Mouse (Mus musculus): ENCODE results near the gene Fkbp15. TPM values are rescaled to one million over a fixed set of nuclear protein-coding genes. Genes with fewer than 3 reads are reported as not detected.

Gene Fkbp15
- polyA plus RNA-seq, 1 experiment = 21.6 TPM

DNA sequence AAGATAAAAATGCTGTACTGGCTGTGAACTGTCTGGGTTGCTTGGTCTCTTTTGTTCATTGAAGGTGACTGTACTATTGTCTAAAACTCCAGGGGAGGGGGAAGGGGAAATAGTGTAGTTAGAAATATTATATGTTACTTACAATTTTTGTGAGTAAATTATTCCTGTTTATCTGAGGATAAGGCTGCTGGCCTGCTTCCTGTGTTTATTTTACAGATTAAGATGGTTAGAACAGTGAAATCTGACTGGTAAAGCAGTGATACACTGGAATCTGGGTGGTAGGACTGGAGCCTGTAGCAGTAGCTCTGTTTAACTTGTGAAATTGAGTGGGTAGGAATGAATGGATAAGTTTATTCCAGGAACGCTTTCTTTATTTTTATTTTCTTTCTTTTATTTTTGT is 1.6 kb upstream of the Fkbp15 start:
- no peak overlapping the region for H3K27ac ChIP-seq (ENCODE audit: insufficient read depth, low read depth, low read length)
- no peak for TF ChIP-seq CTCF (IDR thresholded peaks at IDR 0.05; ENCODE audit: extremely low read depth, insufficient read length, insufficient replicate concordance, low read depth, low read length)
- no peak for TF ChIP-seq POLR2A (IDR thresholded peaks at IDR 0.05; ENCODE audit: low read depth, low read length)
- WGBS = 76% methylated on average over 1 of the region's 1 CpGs
- no peaks in the 10 kb centered on the region for H3K36me3 ChIP-seq (ENCODE audit: control insufficient read depth, insufficient read depth, low read length)
- H3K27me3 ChIP-seq (ENCODE audit: control insufficient read depth, insufficient read depth, low read length) = no peaks in the 10 kb centered on the region
- no peak overlapping the region for H3K4me3 ChIP-seq (ENCODE audit: low read depth, low read length)
- H3K4me1 ChIP-seq (ENCODE audit: control insufficient read depth, insufficient read depth, insufficient read length, low read length) = no peaks in the 10 kb centered on the region; the same call in 1 of the 2 replicates

DNA sequence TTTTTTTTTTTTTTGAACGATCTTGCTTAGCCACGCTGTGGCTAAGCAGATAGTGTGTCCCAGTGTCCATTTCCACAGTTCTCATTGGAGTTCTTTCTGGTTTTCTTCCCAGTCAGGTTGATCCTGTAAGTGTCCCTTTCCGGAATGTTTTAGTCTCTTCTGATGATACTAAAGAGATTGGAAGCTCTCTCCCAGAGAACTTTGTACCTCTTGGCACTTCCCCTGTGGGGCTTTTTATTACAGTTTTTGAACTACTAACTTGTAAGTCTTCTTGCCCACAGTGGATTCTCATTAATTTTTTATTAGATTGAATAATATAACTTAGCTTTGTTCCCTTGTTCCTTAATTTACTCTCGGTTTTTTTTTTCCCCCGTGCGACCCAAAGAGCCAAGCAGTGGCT is 1.2 kb upstream of the Fkbp15 start:
- Histone ChIP-seq H3K4me1 (ENCODE audit: control insufficient read depth, insufficient read depth, insufficient read length, low read length) (no peaks in the 10 kb centered on the region; the same call in 1 of the 2 replicates), H3K27ac (ENCODE audit: insufficient read depth, low read depth, low read length) (peak overlapping the region; percentile 48; the same call in 1 of the 2 replicates), H3K27me3 (ENCODE audit: control insufficient read depth, insufficient read depth, low read length) (no peaks in the 10 kb centered on the region), H3K4me3 (ENCODE audit: low read depth, low read length) (no peak overlapping the region), H3K36me3 (ENCODE audit: control insufficient read depth, insufficient read depth, low read length) (no peaks in the 10 kb centered on the region)
- 9% methylated on average over 6 of the region's 6 CpGs for WGBS
- TF ChIP-seq CTCF (IDR thresholded peaks at IDR 0.05; ENCODE audit: extremely low read depth, insufficient read length, insufficient replicate concordance, low read depth, low read length) = no peak
- no peak for TF ChIP-seq POLR2A (IDR thresholded peaks at IDR 0.05; ENCODE audit: low read depth, low read length)

DNA sequence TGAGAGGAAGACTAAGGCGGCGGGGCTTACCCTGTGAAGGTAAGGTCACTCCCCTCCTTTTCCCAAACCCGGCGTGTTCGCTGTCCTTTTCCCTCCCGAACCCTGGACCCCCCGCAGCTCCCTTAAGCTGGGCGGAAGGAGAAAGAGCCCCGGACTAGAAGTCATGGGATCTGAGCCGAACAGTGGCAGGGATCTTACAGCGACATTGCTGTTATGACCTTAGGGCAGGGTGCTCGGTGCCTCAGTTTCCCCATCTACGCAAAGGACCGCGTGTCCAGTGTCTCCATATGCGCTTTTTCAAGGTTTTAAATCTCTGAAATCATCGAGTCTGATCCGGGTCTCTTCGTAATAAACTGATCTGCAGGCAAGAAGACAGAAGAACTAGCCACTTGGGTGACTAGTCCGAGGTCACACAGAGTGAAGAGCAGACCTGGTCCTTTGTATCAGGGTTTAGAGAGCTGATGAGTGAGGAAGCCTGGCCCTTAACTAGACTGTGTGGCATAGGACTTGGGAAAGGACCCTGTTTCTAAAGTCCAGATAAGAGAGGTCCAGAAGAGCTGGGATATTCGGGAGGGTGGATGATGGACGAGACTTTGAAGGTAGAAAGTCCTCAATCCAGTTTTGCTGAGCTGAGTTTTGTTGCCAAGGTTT is 582 bp upstream of the Fkbp15 start:
- no peaks in the 10 kb centered on the region for H3K27me3 ChIP-seq (ENCODE audit: control insufficient read depth, insufficient read depth, low read length)
- H3K4me1 ChIP-seq (ENCODE audit: control insufficient read depth, insufficient read depth, insufficient read length, low read length) = no peaks in the 10 kb centered on the region; the same call in 1 of the 2 replicates
- peak overlapping the region; percentile 74 for H3K4me3 ChIP-seq (ENCODE audit: low read depth, low read length)
- WGBS = under 1% methylated on average over 22 of the region's 22 CpGs
- H3K36me3 ChIP-seq (ENCODE audit: control insufficient read depth, insufficient read depth, low read length) = no peaks in the 10 kb centered on the region
- H3K27ac ChIP-seq (ENCODE audit: insufficient read depth, low read depth, low read length) = peak overlapping the region; percentile 48
- TF ChIP-seq CTCF (IDR thresholded peaks at IDR 0.05; ENCODE audit: extremely low read depth, insufficient read length, insufficient replicate concordance, low read depth, low read length) = no peak
- TF ChIP-seq POLR2A (IDR thresholded peaks at IDR 0.05; ENCODE audit: low read depth, low read length) = no peak

DNA sequence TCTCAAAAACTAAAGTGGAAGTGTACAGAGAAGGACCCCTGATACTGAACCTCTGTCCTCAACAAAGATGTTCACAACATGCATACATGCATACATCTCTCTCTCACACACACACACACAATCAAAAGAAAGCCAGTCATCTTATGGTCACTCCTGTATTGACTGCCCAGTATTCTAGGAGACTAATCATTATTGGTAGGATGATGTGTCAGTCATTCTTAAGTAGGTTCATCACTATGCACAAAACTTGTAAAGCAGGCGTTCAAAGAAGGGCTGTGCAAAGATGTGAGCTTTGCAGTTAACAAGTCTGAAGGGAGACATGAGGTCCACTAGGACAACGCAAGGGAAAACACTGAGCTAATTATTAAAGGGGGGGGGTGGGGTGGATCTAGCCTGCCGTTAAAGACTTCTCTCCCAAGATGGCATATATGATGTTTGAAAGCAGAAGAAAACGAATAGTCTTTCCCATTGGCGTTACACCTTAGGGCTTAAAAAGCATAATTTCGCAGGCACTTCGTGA is 1.0 kb downstream of the Fkbp15 start:
- 20% methylated on average over 7 of the region's 7 CpGs for WGBS

DNA sequence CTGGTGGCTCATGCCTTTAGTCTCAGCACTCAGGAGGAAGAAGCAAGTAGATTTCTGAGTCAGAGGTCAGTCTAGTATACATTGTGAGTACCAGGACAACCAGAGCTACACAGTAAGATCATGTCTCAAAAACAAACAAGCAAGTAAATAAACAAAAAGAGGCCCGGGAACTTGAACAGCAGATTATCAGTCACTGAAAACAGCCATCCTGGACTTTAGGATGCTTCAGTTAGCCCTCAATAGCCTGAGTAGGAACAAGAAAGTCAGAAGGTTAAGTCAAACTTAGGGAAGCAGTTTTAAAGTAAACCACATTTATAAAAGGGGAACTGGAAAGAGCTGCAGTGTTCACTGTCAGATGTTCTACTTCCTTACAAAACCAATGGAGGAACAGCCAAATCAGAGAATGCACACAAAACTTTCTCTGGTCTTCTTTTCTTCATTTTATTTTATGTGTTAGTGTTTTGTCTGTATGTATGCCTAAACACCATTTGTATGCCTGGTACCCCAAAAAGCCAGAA is 2.7 kb downstream of the Fkbp15 start:
- H3K27ac ChIP-seq (ENCODE audit: insufficient read depth, low read depth, low read length) = no peak overlapping the region
- H3K4me3 ChIP-seq (ENCODE audit: low read depth, low read length) = no peak overlapping the region
- no peak for TF ChIP-seq POLR2A (IDR thresholded peaks at IDR 0.05; ENCODE audit: low read depth, low read length)
- TF ChIP-seq CTCF (IDR thresholded peaks at IDR 0.05; ENCODE audit: extremely low read depth, insufficient read length, insufficient replicate concordance, low read depth, low read length) = no peak
- H3K4me1 ChIP-seq (ENCODE audit: control insufficient read depth, insufficient read depth, insufficient read length, low read length) = no peaks in the 10 kb centered on the region; the same call in 1 of the 2 replicates
- H3K27me3 ChIP-seq (ENCODE audit: control insufficient read depth, insufficient read depth, low read length) = no peaks in the 10 kb centered on the region
- peaks cover 5% of the 10 kb centered on the region; the same call in 1 of the 2 replicates for H3K36me3 ChIP-seq (ENCODE audit: control insufficient read depth, insufficient read depth, low read length)
- WGBS = 72% methylated on average over 1 of the region's 1 CpGs

More for the DNA sequence above, 1.0 kb downstream of the Fkbp15 start:
- H3K4me3 ChIP-seq (ENCODE audit: low read depth, low read length) = no peak overlapping the region
- no peaks in the 10 kb centered on the region for H3K27me3 ChIP-seq (ENCODE audit: control insufficient read depth, insufficient read depth, low read length)
- peak overlapping the region; percentile 77; the same call in 1 of the 2 replicates for H3K27ac ChIP-seq (ENCODE audit: insufficient read depth, low read depth, low read length)
- peaks cover 3% of the 10 kb centered on the region; the same call in 1 of the 2 replicates for H3K36me3 ChIP-seq (ENCODE audit: control insufficient read depth, insufficient read depth, low read length)
- no peak for TF ChIP-seq CTCF (IDR thresholded peaks at IDR 0.05; ENCODE audit: extremely low read depth, insufficient read length, insufficient replicate concordance, low read depth, low read length)
- TF ChIP-seq POLR2A (IDR thresholded peaks at IDR 0.05; ENCODE audit: low read depth, low read length) = no peak
- no peaks in the 10 kb centered on the region; the same call in 1 of the 2 replicates for H3K4me1 ChIP-seq (ENCODE audit: control insufficient read depth, insufficient read depth, insufficient read length, low read length)

DNA sequence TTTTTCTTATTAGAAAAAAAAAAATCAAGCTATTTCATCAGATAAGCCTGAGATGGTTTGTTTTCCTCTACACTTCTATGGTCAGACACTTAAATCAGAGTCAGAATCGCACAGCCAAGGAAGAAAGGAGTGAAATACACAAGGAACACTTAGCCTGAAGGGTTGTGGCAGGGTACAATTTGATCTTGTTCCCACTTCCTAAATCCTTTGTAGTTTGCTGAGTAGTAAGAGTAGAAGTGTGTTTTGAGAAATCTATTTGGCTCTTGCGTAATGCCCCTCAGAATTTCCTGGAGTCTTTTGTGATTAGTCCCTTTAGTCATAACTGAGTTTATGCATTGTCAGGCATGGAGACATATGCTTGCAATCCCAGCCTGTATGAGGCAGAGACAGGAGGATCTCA is 11.0 kb downstream of the Fkbp15 start:
- TF ChIP-seq POLR2A (IDR thresholded peaks at IDR 0.05; ENCODE audit: low read depth, low read length) (no peak), CTCF (IDR thresholded peaks at IDR 0.05; ENCODE audit: extremely low read depth, insufficient read length, insufficient replicate concordance, low read depth, low read length) (no peak)
- Histone ChIP-seq H3K27me3 (ENCODE audit: control insufficient read depth, insufficient read depth, low read length) (no peaks in the 10 kb centered on the region), H3K4me1 (ENCODE audit: control insufficient read depth, insufficient read depth, insufficient read length, low read length) (peaks cover 3% of the 10 kb centered on the region; the same call in 1 of the 2 replicates), H3K27ac (ENCODE audit: insufficient read depth, low read depth, low read length) (no peak overlapping the region; the same call in 1 of the 2 replicates), H3K36me3 (ENCODE audit: control insufficient read depth, insufficient read depth, low read length) (peaks cover 22% of the 10 kb centered on the region), H3K4me3 (ENCODE audit: low read depth, low read length) (no peak overlapping the region)
- 88% methylated on average over 2 of the region's 2 CpGs for WGBS

DNA sequence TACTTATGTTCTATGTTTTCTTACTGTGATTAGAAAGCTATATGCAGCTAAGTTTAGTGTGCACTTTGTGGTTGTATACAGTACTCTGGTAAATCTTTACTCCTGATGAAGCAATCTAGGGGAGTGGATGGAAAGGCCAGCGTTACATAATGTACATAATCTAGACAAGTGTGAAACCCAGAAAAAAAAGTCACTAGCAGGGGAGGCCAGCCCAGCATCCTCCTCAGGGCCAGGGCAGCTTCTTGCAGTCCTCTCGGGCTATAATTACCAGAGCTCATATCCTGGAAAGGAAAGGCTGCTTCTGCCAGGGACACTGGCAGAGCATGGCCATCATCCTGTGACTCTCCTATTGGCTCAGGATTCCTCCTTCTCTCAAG is 12.0 kb downstream of the Fkbp15 start:
- Histone ChIP-seq H3K27me3 (ENCODE audit: control insufficient read depth, insufficient read depth, low read length) (no peaks in the 10 kb centered on the region), H3K36me3 (ENCODE audit: control insufficient read depth, insufficient read depth, low read length) (peaks cover 27% of the 10 kb centered on the region), H3K4me1 (ENCODE audit: control insufficient read depth, insufficient read depth, insufficient read length, low read length) (peaks cover 3% of the 10 kb centered on the region; the same call in 1 of the 2 replicates), H3K27ac (ENCODE audit: insufficient read depth, low read depth, low read length) (peak overlapping the region; percentile 43), H3K4me3 (ENCODE audit: low read depth, low read length) (no peak overlapping the region)
- TF ChIP-seq POLR2A (IDR thresholded peaks at IDR 0.05; ENCODE audit: low read depth, low read length) (no peak), CTCF (IDR thresholded peaks at IDR 0.05; ENCODE audit: extremely low read depth, insufficient read length, insufficient replicate concordance, low read depth, low read length) (no peak)
- WGBS = 71% methylated on average over 2 of the region's 2 CpGs

Measured in small intestine, adult 2 months (tissue).